Mouse (Mus musculus) E14TG2a.4 (cell line): ENCODE data around the gene Rimkla.
"Not testable (repeated sequence)": the region's sequence is repeated elsewhere in the genome, so short reads cannot be mapped to it uniquely, and the experiment has no call there.

Experiments
- H3K27me3 ChIP-seq: 2 replicates; pipeline ENCODE4 v1.6.1; 2014; ENCODE audit warnings: low read length, control low read depth; ENCODE audit not compliant: insufficient read depth
- H3K36me3 ChIP-seq: 2 replicates; pipeline ENCODE4 v1.6.1; 2014; ENCODE audit warnings: low read length, control low read depth; ENCODE audit not compliant: insufficient read depth
- H3K4me1 ChIP-seq: replicated peaks from 2 replicates; pipeline ENCODE4 v1.6.1; 2014; ENCODE audit warnings: low read depth, low read length, control low read depth
- H3K4me3 ChIP-seq: replicated peaks from 2 replicates; pipeline ENCODE4 v1.5.1; 2014; ENCODE audit warnings: mild to moderate bottlenecking, low read length
- H3K9me3 ChIP-seq: 2 replicates; pipeline ENCODE4 v1.6.1; 2014; ENCODE audit warnings: low read length, control low read depth
- CTCF ChIP-seq: conservative IDR thresholded peaks from 2 replicates; pipeline ENCODE4 v1.5.1; 2014; ENCODE audit warnings: low read length
- NANOG ChIP-seq: IDR thresholded peaks from 2 replicates; pipeline ENCODE4 v1.6.1; 2014; ENCODE audit warnings: borderline replicate concordance, low read length, mixed read lengths
- POU5F1 ChIP-seq: IDR thresholded peaks from 2 replicates; pipeline ENCODE4 v1.6.1; 2014; ENCODE audit warnings: low read length, borderline replicate concordance

The Rimkla gene

GRCm38 (mm10) chr4:119492291-119492932 is at the start of gene Rimkla:
Gene Rimkla, minus strand, starts transcription at chr4:119492628.
- TF ChIP-seq POU5F1 (no peak), CTCF (no peak), NANOG (no peak)
- peaks cover 24% of the 10 kb centered on the region for H3K4me1 ChIP-seq

DNA sequence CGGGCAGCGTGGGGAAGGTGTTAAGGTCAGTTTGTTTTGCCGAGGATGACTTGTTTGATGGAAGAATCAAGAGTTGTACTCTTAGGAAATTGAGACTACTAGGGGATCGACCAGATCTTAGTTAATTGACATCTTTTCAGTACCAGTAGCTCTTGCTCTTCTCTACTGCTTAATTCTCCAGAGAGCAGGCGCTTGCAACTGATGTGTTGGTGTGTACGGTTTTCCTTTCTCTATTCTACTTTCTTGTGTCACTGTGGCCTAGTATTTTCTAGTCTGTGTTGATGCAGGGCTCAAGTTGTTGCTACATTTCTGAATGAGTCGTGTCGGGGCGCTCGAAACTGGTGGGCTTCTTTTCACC is 48.1 kb upstream of the Rimkla start:
- peaks cover 38% of the 10 kb centered on the region for H3K4me1 ChIP-seq
- peak overlapping the region; percentile 95 for H3K4me3 ChIP-seq
- TF ChIP-seq CTCF (no peak), POU5F1 (no peak), NANOG (no peak)
- H3K36me3 ChIP-seq, result no peaks in the 10 kb centered on the region
- peaks cover 4% of the 10 kb centered on the region; the same call in 1 of the 2 replicates for H3K27me3 ChIP-seq
- H3K9me3 ChIP-seq, result no peaks in the 10 kb centered on the region

More at GRCm38 (mm10) chr4:119492291-119492932, at the start of gene Rimkla:
- Histone ChIP-seq H3K27me3 (peaks cover 66% of the 10 kb centered on the region), H3K36me3 (no peaks in the 10 kb centered on the region), H3K4me3 (peak within 1 kb of the TSS; percentile 78), H3K9me3 (no peaks in the 10 kb centered on the region)

- H3K4me3 ChIP-seq, result peak overlapping the region; percentile 95
- no peaks in the 10 kb centered on the region for H3K9me3 ChIP-seq
- TF ChIP-seq CTCF, result no peak
- TF ChIP-seq NANOG, result no peak
- no peaks in the 10 kb centered on the region for H3K36me3 ChIP-seq
- H3K4me1 ChIP-seq, result peaks cover 38% of the 10 kb centered on the region
- H3K27me3 ChIP-seq, result peaks cover 4% of the 10 kb centered on the region; the same call in 1 of the 2 replicates
These were observed 47.6 kb upstream of the Rimkla start for GRCm38 (mm10) chr4:119539836-119540532.

DNA sequence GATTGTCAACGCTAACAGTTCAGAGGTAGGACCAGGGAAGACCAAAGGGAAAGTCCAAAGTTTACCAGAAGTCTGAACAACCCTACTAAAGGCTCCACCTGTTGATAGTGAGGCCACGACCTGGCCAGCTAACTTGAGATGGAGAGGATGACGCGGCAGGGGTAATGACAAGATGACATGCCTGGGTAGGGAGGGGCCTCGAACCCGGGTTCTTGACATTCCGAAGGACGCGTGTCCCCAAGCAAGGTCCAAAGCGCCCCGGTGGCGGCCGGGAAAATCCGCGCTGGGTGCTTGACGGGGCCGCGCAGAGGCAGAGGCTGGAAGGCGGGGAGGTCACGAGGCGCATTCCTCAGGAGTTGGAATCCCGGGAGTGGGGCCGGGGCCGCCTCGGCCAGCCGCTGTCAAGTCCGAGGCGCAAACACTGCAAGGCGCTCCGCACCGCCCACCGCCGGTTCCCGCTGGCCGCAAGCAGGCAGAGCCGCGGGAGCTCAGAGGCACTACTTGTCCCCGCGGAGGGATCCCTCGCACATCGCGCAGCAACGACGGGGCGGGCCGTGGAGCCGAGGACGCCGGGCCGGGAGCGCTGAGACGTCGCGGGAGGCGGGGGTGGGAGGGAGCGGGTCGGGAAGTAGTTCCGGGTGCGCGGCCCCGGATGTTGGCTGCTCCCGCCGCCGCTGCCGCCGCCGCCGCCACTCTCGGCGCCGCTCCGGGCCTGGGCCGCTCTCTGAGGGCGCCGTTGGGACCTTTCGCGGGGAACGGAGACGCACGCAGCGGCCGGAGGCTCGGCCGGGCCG is 46.8 kb upstream of the Rimkla start, which contains the start of gene Frg2f1:
Gene Frg2f1 (minus strand): TSS at position 499 of the 794 bp plus-strand sequence.
- TF ChIP-seq NANOG (no peak), POU5F1 (no peak), CTCF (no peak)
- Histone ChIP-seq H3K27me3 (peaks cover 4% of the 10 kb centered on the region; the same call in 1 of the 2 replicates), H3K9me3 (no peaks in the 10 kb centered on the region), H3K36me3 (no peaks in the 10 kb centered on the region), H3K4me3 (peak within 1 kb of the TSS; percentile 95), H3K4me1 (peaks cover 33% of the 10 kb centered on the region)

DNA sequence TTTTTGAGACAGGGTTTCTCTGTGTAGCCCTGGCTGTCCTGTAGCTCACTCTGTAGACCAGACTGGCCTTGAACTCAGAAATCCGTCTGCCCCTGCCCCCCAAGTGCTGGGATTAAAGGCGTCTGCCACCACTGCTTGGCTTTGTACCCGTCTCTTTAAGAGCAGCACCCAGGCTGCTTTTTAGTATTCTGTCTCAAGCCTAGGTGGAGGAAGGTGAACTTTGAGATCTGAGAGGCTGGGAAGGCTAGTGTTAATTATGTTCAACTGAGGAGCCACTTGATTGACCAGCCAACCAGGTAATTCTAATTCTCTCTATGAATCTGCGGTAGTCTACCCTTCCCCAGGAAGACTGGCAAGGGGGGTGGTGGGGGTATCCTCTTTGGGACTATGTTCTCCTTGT is 45.0 kb upstream of the Rimkla start:
- Histone ChIP-seq H3K27me3 (peaks cover 4% of the 10 kb centered on the region; the same call in 1 of the 2 replicates), H3K4me1 (peaks cover 27% of the 10 kb centered on the region), H3K4me3 (no peak overlapping the region), H3K36me3 (no peaks in the 10 kb centered on the region), H3K9me3 (no peaks in the 10 kb centered on the region)
- TF ChIP-seq CTCF (no peak), POU5F1 (no peak), NANOG (no peak)

DNA sequence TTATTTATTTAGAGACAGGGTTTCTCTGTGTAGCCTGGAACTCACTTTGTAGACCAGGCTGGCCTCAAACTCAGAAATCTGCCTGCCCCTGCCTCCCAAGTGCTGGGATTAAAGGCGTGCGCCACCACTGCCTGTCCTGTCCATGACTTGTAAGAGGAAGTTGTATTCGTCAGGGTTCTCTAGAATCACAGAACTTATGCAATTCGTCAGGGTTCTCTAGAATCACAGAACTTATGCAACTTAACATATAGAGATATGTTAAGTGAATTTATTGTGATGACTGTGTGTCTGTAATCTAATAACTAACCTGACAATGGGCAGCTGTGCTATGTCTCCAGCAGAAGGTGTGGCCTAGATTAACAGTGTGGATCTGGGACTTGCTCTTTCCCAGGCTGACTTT is 44.2 kb upstream of the Rimkla start, which contains the start of gene Foxj3:
Gene Foxj3 (plus strand): TSS at position 390 of the 400 bp plus-strand sequence.
- not testable (repeated sequence) for H3K4me3 ChIP-seq, H3K36me3 ChIP-seq, H3K9me3 ChIP-seq, H3K27me3 ChIP-seq
- peaks cover 20% of the 10 kb centered on the region for H3K4me1 ChIP-seq

- no peak for TF ChIP-seq POU5F1
- TF ChIP-seq CTCF, result no peak
- TF ChIP-seq NANOG, result no peak
- Histone ChIP-seq H3K4me1 (peaks cover 9% of the 10 kb centered on the region), H3K36me3 (no peaks in the 10 kb centered on the region), H3K27me3 (peaks cover 9% of the 10 kb centered on the region; the same call in 1 of the 2 replicates), H3K9me3 (no peaks in the 10 kb centered on the region), H3K4me3 (no peak overlapping the region)
These were observed 42.7 kb upstream of the Rimkla start for GRCm38 (mm10) chr4:119535103-119535502.

- Histone ChIP-seq H3K36me3 (no peaks in the 10 kb centered on the region), H3K9me3 (no peaks in the 10 kb centered on the region), H3K27me3 (0 out of 2 replicates have a peak, but pooled peaks cover 5% of the 10 kb centered on the region), H3K4me3 (no peak overlapping the region), H3K4me1 (no peaks in the 10 kb centered on the region)
- TF ChIP-seq POU5F1, result no peak
- TF ChIP-seq CTCF, result peak; percentile 57
- no peak for TF ChIP-seq NANOG
These were observed 39.4 kb upstream of the Rimkla start for GRCm38 (mm10) chr4:119531813-119532212.
